Mouse (Mus musculus): ENCODE measurements around the gene Fbxw10. TPM values are rescaled to one million over a fixed set of nuclear protein-coding genes. Genes with fewer than 3 reads are reported as not detected.

Fbxw10 gene
- total and polyA plus RNA-seq, 3 experiments: 0.55 TPM; not detected in 2

GRCm38 (mm10) chr11:62919946-62920742 lies 73.3 kb downstream of the Fbxw10 start:
- no peaks in the 10 kb centered on the region for H3K36me3 ChIP-seq (replicated peaks)
- H3K4me3 ChIP-seq (ENCODE audit: low read depth, low read length): no peak overlapping the region
- DNase-seq (ENCODE audit: low spot score) (no peak), ATAC-seq (ENCODE audit: extremely low read depth, insufficient number of reproducible peaks, low FRiP score, poor library complexity, severe bottlenecking) (no peak)
- H3K9me3 ChIP-seq (replicated peaks): no peaks in the 10 kb centered on the region
- 0 out of 2 replicates have a peak, but pooled peaks cover 10% of the 10 kb centered on the region for H3K27me3 ChIP-seq (ENCODE audit: insufficient read depth, low read length)
- H3K4me1 ChIP-seq (ENCODE audit: insufficient read depth, low read depth, low read length): no peaks in the 10 kb centered on the region
- no peak for TF ChIP-seq GATA1 (IDR thresholded peaks at IDR 0.05; ENCODE audit: borderline replicate concordance, low read length)
- TF ChIP-seq CTCF (IDR thresholded peaks at IDR 0.05; ENCODE audit: low read depth, low read length): no peak
- no peak for TF ChIP-seq TAL1 (conservative IDR thresholded peaks at IDR 0.05; ENCODE audit: low read depth, low read length)
- no peak for TF ChIP-seq GATA2 (IDR thresholded peaks at IDR 0.05; ENCODE audit: borderline replicate concordance, low read depth, low read length)
- no peak for TF ChIP-seq POLR2AphosphoS5 (IDR thresholded peaks at IDR 0.05; ENCODE audit: insufficient replicate concordance, low read depth, low read length)

GRCm38 (mm10) chr11:62920743-62921050 lies 73.8 kb downstream of the Fbxw10 start:
- ATAC-seq (ENCODE audit: extremely low read depth, insufficient number of reproducible peaks, low FRiP score, poor library complexity, severe bottlenecking): no peak
- H3K4me1 ChIP-seq (ENCODE audit: insufficient read depth, low read depth, low read length): no peaks in the 10 kb centered on the region
- TF ChIP-seq POLR2AphosphoS5 (IDR thresholded peaks at IDR 0.05; ENCODE audit: insufficient replicate concordance, low read depth, low read length) (no peak), CTCF (IDR thresholded peaks at IDR 0.05; ENCODE audit: low read depth, low read length) (no peak), TAL1 (conservative IDR thresholded peaks at IDR 0.05; ENCODE audit: low read depth, low read length) (no peak)
- H3K4me3 ChIP-seq (ENCODE audit: low read depth, low read length): no peak overlapping the region
- 0 out of 2 replicates have a peak, but pooled peaks cover 10% of the 10 kb centered on the region for H3K27me3 ChIP-seq (ENCODE audit: insufficient read depth, low read length)
- no peak for DNase-seq (ENCODE audit: low spot score)
- no peaks in the 10 kb centered on the region for H3K9me3 ChIP-seq (replicated peaks)
- no peaks in the 10 kb centered on the region for H3K36me3 ChIP-seq (replicated peaks)

DNA sequence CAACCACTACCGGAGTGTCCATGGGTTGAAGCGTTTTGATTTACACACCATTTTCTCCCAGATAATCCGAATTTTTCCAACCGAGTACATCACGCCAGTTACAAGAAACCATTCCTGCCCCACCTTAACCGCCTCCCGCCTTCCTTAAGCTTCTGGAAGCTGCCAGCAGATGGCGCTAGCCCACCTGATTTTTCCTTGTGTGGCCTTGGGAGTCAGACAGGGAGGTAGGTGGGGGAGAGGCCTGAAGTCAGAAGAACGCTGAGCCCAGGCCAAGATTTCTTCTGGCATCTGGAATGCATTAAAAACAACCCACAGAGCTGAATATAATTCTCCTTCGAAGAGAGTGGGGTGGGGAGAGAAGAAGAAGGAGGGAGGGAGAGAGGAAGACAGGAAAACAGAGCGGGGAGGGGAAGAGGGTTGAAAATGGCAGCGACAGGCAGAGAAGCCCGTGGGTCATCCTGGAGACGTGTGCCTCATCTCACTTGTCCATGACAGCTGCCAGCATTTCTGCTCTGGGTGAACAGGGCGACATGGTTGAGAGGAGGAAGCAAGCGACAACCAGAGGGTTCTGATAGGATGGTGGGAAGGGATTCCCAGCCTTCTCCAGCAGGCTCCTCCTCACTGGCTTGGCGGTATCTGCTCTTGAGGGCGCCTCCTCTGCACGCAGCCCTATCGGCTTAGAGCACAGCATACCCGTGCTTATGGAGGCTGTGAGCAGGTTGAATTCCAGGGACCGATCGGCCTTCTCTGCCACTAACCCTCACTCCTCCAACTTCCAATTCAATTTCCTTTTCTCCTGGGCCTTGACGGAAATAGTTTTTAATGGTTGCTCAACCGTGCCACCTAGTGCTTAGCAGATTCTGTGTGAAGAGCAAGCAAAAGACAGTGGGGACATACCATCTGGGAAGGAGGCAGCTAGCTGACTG lies 74.4 kb downstream of the Fbxw10 start:
- ATAC-seq (ENCODE audit: extremely low read depth, insufficient number of reproducible peaks, low FRiP score, poor library complexity, severe bottlenecking): no peak
- Histone ChIP-seq H3K4me3 (ENCODE audit: low read depth, low read length) (no peak overlapping the region), H3K27me3 (ENCODE audit: insufficient read depth, low read length) (0 out of 2 replicates have a peak, but pooled peaks cover 10% of the 10 kb centered on the region), H3K4me1 (ENCODE audit: insufficient read depth, low read depth, low read length) (no peaks in the 10 kb centered on the region), H3K36me3 (replicated peaks) (no peaks in the 10 kb centered on the region), H3K9me3 (replicated peaks) (no peaks in the 10 kb centered on the region)
- TF ChIP-seq TAL1 (conservative IDR thresholded peaks at IDR 0.05; ENCODE audit: low read depth, low read length) (no peak), CTCF (IDR thresholded peaks at IDR 0.05; ENCODE audit: low read depth, low read length) (0 out of 2 replicates have a peak, but pooled peaks have one; percentile 10), POLR2AphosphoS5 (IDR thresholded peaks at IDR 0.05; ENCODE audit: insufficient replicate concordance, low read depth, low read length) (no peak), GATA2 (IDR thresholded peaks at IDR 0.05; ENCODE audit: borderline replicate concordance, low read depth, low read length) (no peak)
- peak; percentile 17 for DNase-seq (ENCODE audit: low spot score)

- no peaks in the 10 kb centered on the region for H3K9me3 ChIP-seq (replicated peaks)
- H3K4me3 ChIP-seq (ENCODE audit: low read depth, low read length): no peak overlapping the region
- H3K4me1 ChIP-seq (ENCODE audit: insufficient read depth, low read depth, low read length): no peaks in the 10 kb centered on the region
- H3K36me3 ChIP-seq (replicated peaks): no peaks in the 10 kb centered on the region
- H3K27me3 ChIP-seq (ENCODE audit: insufficient read depth, low read length): 0 out of 2 replicates have a peak, but pooled peaks cover 10% of the 10 kb centered on the region
- DNase-seq (ENCODE audit: low spot score) (no peak), ATAC-seq (ENCODE audit: extremely low read depth, insufficient number of reproducible peaks, low FRiP score, poor library complexity, severe bottlenecking) (no peak)
- TF ChIP-seq TAL1 (conservative IDR thresholded peaks at IDR 0.05; ENCODE audit: low read depth, low read length): no peak
- no peak for TF ChIP-seq GATA2 (IDR thresholded peaks at IDR 0.05; ENCODE audit: borderline replicate concordance, low read depth, low read length)
- TF ChIP-seq GATA1 (IDR thresholded peaks at IDR 0.05; ENCODE audit: borderline replicate concordance, low read length): no peak
- TF ChIP-seq CTCF (IDR thresholded peaks at IDR 0.05; ENCODE audit: low read depth, low read length): no peak
- no peak for TF ChIP-seq POLR2AphosphoS5 (IDR thresholded peaks at IDR 0.05; ENCODE audit: insufficient replicate concordance, low read depth, low read length)
These were observed 77.4 kb downstream of the Fbxw10 start for GRCm38 (mm10) chr11:62924091-62924761.

Other genes with a start within 250 kb of the Fbxw10 start
- gene Lrrc75a, start 198.5 kb upstream of the Fbxw10 start, total RNA-seq (2014; fragmentation: Nextera tagmentation): 1.7 TPM in 1 of 2 replicates, not detected in the other
- 0.17 and 0.27 TPM in 2 replicates for gene Lrrc75a, start 198.5 kb upstream of the Fbxw10 start, total RNA-seq (2017)
- 0.30 and 0.53 TPM in 2 replicates for gene Lrrc75a, start 198.5 kb upstream of the Fbxw10 start, polyA plus RNA-seq (2012)
- 14.8 and 24.3 TPM in 2 replicates for gene Mmgt2, start 198.4 kb upstream of the Fbxw10 start, total RNA-seq (2014; fragmentation: Nextera tagmentation)
- gene Mmgt2, start 198.4 kb upstream of the Fbxw10 start, total RNA-seq (2017): 6.3 and 7.9 TPM in 2 replicates
- 5.5 and 8.2 TPM in 2 replicates for gene Mmgt2, start 198.4 kb upstream of the Fbxw10 start, polyA plus RNA-seq (2012)
- not detected in 2 replicates for gene Zfp287, start 115.2 kb upstream of the Fbxw10 start, total RNA-seq (2014; fragmentation: Nextera tagmentation)
- 0.17 and 0.22 TPM in 2 replicates for gene Zfp287, start 115.2 kb upstream of the Fbxw10 start, total RNA-seq (2017)
- not detected in 2 replicates for gene Zfp287, start 115.2 kb upstream of the Fbxw10 start, polyA plus RNA-seq (2012)
- gene Gm10428, start 94.0 kb upstream of the Fbxw10 start, total RNA-seq (2014; fragmentation: Nextera tagmentation): not detected in 2 replicates
- not detected in 2 replicates for gene Gm10428, start 94.0 kb upstream of the Fbxw10 start, total RNA-seq (2017)
- not detected in 2 replicates for gene Gm10428, start 94.0 kb upstream of the Fbxw10 start, polyA plus RNA-seq (2012)
- not detected in 2 replicates for gene Zfp286, start 57.6 kb upstream of the Fbxw10 start, total RNA-seq (2014; fragmentation: Nextera tagmentation)
- gene Zfp286, start 57.6 kb upstream of the Fbxw10 start, total RNA-seq (2017): 1.1 and 1.6 TPM in 2 replicates
- gene Zfp286, start 57.6 kb upstream of the Fbxw10 start, polyA plus RNA-seq (2012): not detected in 2 replicates
- not detected in 2 replicates for gene Trim16, start 26.8 kb upstream of the Fbxw10 start, total RNA-seq (2014; fragmentation: Nextera tagmentation)
- gene Trim16, start 26.8 kb upstream of the Fbxw10 start, total RNA-seq (2017): 0.05 TPM in 1 of 2 replicates, not detected in the other
- not detected in 2 replicates for gene Trim16, start 26.8 kb upstream of the Fbxw10 start, polyA plus RNA-seq (2012)
- 24.8 and 33.0 TPM in 2 replicates for gene Tvp23b, start 32.4 kb downstream of the Fbxw10 start, total RNA-seq (2014; fragmentation: Nextera tagmentation)
- 46.5 and 53.7 TPM in 2 replicates for gene Tvp23b, start 32.4 kb downstream of the Fbxw10 start, total RNA-seq (2017)
- 1.9 and 3.3 TPM in 2 replicates for gene Tvp23b, start 32.4 kb downstream of the Fbxw10 start, polyA plus RNA-seq (2012)
- gene Cdrt4, start 104.1 kb downstream of the Fbxw10 start, total RNA-seq (2014; fragmentation: Nextera tagmentation): not detected in 2 replicates
- gene Cdrt4, start 104.1 kb downstream of the Fbxw10 start, total RNA-seq (2017): 0.27 TPM in 1 of 2 replicates, not detected in the other
- not detected in 2 replicates for gene Cdrt4, start 104.1 kb downstream of the Fbxw10 start, polyA plus RNA-seq (2012)
- not detected in 2 replicates for gene Tekt3, start 214.6 kb downstream of the Fbxw10 start, total RNA-seq (2014; fragmentation: Nextera tagmentation)
- 0.11 TPM in 1 of 2 replicates, not detected in the other for gene Tekt3, start 214.6 kb downstream of the Fbxw10 start, total RNA-seq (2017)
- not detected in 2 replicates for gene Tekt3, start 214.6 kb downstream of the Fbxw10 start, polyA plus RNA-seq (2012)

Measured in G1E (cell line).